Mouse (Mus musculus): ENCODE measurements around the gene Olfr917. TPM values are rescaled to one million over a fixed set of nuclear protein-coding genes. Genes with fewer than 3 reads are reported as not detected.

The Olfr917 gene
- total RNA-seq (2014; fragmentation: Nextera tagmentation) (not detected in 2 replicates), total RNA-seq (2017) (not detected in 2 replicates)

GRCm38 (mm10) chr9:38665742-38666141 lies at the start of gene Olfr917:
Gene Olfr917 (minus strand): TSS chr9:38665842.
- no peak for ATAC-seq (replicated peaks; ENCODE audit: poor library complexity, severe bottlenecking)

DNA sequence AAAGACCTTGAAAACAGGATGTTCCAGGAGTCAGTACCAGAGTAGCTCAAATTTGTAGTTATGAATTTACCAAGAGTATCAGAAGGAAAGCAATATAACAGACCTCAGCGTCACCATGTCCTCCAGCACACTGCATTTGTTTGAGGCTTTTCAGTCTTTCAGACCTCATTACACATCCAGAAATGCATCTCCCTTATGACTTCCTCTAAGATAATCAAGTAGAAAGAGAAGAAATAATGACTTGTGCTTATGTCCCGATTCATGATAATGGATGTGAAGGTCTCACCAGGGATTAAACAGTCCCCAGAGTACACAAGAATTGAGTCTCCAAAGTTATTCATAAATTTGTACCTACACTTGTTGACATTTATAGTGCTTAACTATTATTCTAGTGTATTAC lies 8.9 kb upstream of the Olfr917 start, which contains the start of gene Olfr918:
TSS of gene Olfr918 (minus strand) at position 101 of the 400 bp plus-strand sequence.
- no peak for ATAC-seq (replicated peaks; ENCODE audit: poor library complexity, severe bottlenecking)

GRCm38 (mm10) chr9:38672887-38673286 lies 7.2 kb upstream of the Olfr917 start:
- no peak for ATAC-seq (replicated peaks; ENCODE audit: poor library complexity, severe bottlenecking)

DNA sequence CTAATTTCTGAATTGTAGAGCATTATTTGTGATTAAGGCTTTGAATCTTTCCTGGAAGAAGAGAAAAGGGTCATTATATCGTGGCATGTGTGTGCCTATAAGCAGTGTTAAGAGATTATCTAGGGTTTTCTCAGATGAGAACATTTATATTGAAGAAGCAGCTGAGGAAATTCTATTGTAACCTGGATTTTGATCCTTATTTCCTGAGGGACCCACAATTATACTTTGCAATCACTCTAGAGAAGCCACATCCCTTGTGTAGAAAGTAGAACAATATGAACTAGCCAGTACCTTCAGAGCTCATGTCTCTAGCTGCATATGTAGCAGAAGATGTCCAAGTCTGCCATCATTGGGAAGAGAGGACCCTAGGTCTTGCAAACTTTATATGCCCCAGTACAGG lies 5.9 kb downstream of the Olfr917 start, which contains the start of gene Olfr916:
TSS of gene Olfr916 (minus strand) at position 101 of the 400 bp plus-strand sequence.
- ATAC-seq (replicated peaks; ENCODE audit: poor library complexity, severe bottlenecking): no peak

- ATAC-seq (replicated peaks; ENCODE audit: poor library complexity, severe bottlenecking): no peak
Measured at GRCm38 (mm10) chr9:38632406-38632805, 33.2 kb downstream of the Olfr917 start.

Other genes with a start within 250 kb of the Olfr917 start
- not detected in 2 replicates for gene Olfr901, start 236.4 kb downstream of the Olfr917 start, total RNA-seq (2014; fragmentation: Nextera tagmentation)
- gene Olfr901, start 236.4 kb downstream of the Olfr917 start, total RNA-seq (2017): not detected in 2 replicates
- gene Olfr902, start 218.2 kb downstream of the Olfr917 start, total RNA-seq (2014; fragmentation: Nextera tagmentation): not detected in 2 replicates
- gene Olfr902, start 218.2 kb downstream of the Olfr917 start, total RNA-seq (2017): not detected in 2 replicates
- gene Olfr904, start 202.7 kb downstream of the Olfr917 start, total RNA-seq (2014; fragmentation: Nextera tagmentation): not detected in 2 replicates
- gene Olfr904, start 202.7 kb downstream of the Olfr917 start, total RNA-seq (2017): not detected in 2 replicates
- not detected in 2 replicates for gene Olfr905, start 194.7 kb downstream of the Olfr917 start, total RNA-seq (2014; fragmentation: Nextera tagmentation)
- gene Olfr905, start 194.7 kb downstream of the Olfr917 start, total RNA-seq (2017): not detected in 2 replicates
- not detected in 2 replicates for gene Olfr906, start 178.8 kb downstream of the Olfr917 start, total RNA-seq (2014; fragmentation: Nextera tagmentation)
- gene Olfr906, start 178.8 kb downstream of the Olfr917 start, total RNA-seq (2017): not detected in 2 replicates
- not detected in 2 replicates for gene Olfr907, start 170.0 kb downstream of the Olfr917 start, total RNA-seq (2014; fragmentation: Nextera tagmentation)
- not detected in 2 replicates for gene Olfr907, start 170.0 kb downstream of the Olfr917 start, total RNA-seq (2017)
- not detected in 2 replicates for gene Olfr911-ps1, start 144.3 kb downstream of the Olfr917 start, total RNA-seq (2014; fragmentation: Nextera tagmentation)
- gene Olfr911-ps1, start 144.3 kb downstream of the Olfr917 start, total RNA-seq (2017): not detected in 2 replicates
- gene Olfr910, start 128.0 kb downstream of the Olfr917 start, total RNA-seq (2014; fragmentation: Nextera tagmentation): not detected in 2 replicates
- gene Olfr910, start 128.0 kb downstream of the Olfr917 start, total RNA-seq (2017): not detected in 2 replicates
- gene Olfr912, start 85.7 kb downstream of the Olfr917 start, total RNA-seq (2014; fragmentation: Nextera tagmentation): not detected in 2 replicates
- not detected in 2 replicates for gene Olfr912, start 85.7 kb downstream of the Olfr917 start, total RNA-seq (2017)
- gene Olfr913, start 73.1 kb downstream of the Olfr917 start, total RNA-seq (2014; fragmentation: Nextera tagmentation): not detected in 2 replicates
- not detected in 2 replicates for gene Olfr913, start 73.1 kb downstream of the Olfr917 start, total RNA-seq (2017)
- not detected in 2 replicates for gene Olfr914, start 60.7 kb downstream of the Olfr917 start, total RNA-seq (2014; fragmentation: Nextera tagmentation)
- gene Olfr914, start 60.7 kb downstream of the Olfr917 start, total RNA-seq (2017): not detected in 2 replicates
- gene Olfr916, start 6.0 kb downstream of the Olfr917 start, total RNA-seq (2014; fragmentation: Nextera tagmentation): not detected in 2 replicates
- not detected in 2 replicates for gene Olfr916, start 6.0 kb downstream of the Olfr917 start, total RNA-seq (2017)
- not detected in 2 replicates for gene Olfr918, start 8.8 kb upstream of the Olfr917 start, total RNA-seq (2014; fragmentation: Nextera tagmentation)
- gene Olfr918, start 8.8 kb upstream of the Olfr917 start, total RNA-seq (2017): not detected in 2 replicates
- not detected in 2 replicates for gene Olfr919, start 37.8 kb upstream of the Olfr917 start, total RNA-seq (2014; fragmentation: Nextera tagmentation)
- not detected in 2 replicates for gene Olfr919, start 37.8 kb upstream of the Olfr917 start, total RNA-seq (2017)
- 23.6 and 28.5 TPM in 2 replicates for gene Vwa5a, start 52.4 kb upstream of the Olfr917 start, total RNA-seq (2014; fragmentation: Nextera tagmentation)
- gene Vwa5a, start 52.4 kb upstream of the Olfr917 start, total RNA-seq (2017): 35.2 and 37.1 TPM in 2 replicates
- not detected in 2 replicates for gene Olfr920, start 86.5 kb upstream of the Olfr917 start, total RNA-seq (2014; fragmentation: Nextera tagmentation)
- gene Olfr920, start 86.5 kb upstream of the Olfr917 start, total RNA-seq (2017): 0.15 and 0.17 TPM in 2 replicates
- not detected in 2 replicates for gene Olfr921, start 107.2 kb upstream of the Olfr917 start, total RNA-seq (2014; fragmentation: Nextera tagmentation)
- gene Olfr921, start 107.2 kb upstream of the Olfr917 start, total RNA-seq (2017): not detected in 2 replicates
- not detected in 2 replicates for gene Olfr922, start 148.8 kb upstream of the Olfr917 start, total RNA-seq (2014; fragmentation: Nextera tagmentation)
- not detected in 2 replicates for gene Olfr922, start 148.8 kb upstream of the Olfr917 start, total RNA-seq (2017)
- gene Olfr923, start 160.7 kb upstream of the Olfr917 start, total RNA-seq (2014; fragmentation: Nextera tagmentation): not detected in 2 replicates
- gene Olfr923, start 160.7 kb upstream of the Olfr917 start, total RNA-seq (2017): not detected in 2 replicates
- not detected in 2 replicates for gene Olfr924, start 178.6 kb upstream of the Olfr917 start, total RNA-seq (2014; fragmentation: Nextera tagmentation)
- gene Olfr924, start 178.6 kb upstream of the Olfr917 start, total RNA-seq (2017): not detected in 2 replicates
- not detected in 2 replicates for gene Olfr26, start 189.2 kb upstream of the Olfr917 start, total RNA-seq (2014; fragmentation: Nextera tagmentation)
- gene Olfr26, start 189.2 kb upstream of the Olfr917 start, total RNA-seq (2017): not detected in 2 replicates
- gene Olfr926, start 211.3 kb upstream of the Olfr917 start, total RNA-seq (2014; fragmentation: Nextera tagmentation): not detected in 2 replicates
- gene Olfr926, start 211.3 kb upstream of the Olfr917 start, total RNA-seq (2017): not detected in 2 replicates